Mouse (Mus musculus) gonadal fat pad, adult 2 months (tissue): ENCODE measurements around the gene Golph3. TPM values are rescaled to one million over a fixed set of nuclear protein-coding genes. Genes with fewer than 3 reads are reported as not detected.

Experiments
- DNase-seq: peaks from one replicate; pipeline ENCODE4 v3.0.0-alpha.2; 2012; ENCODE audit warnings: low read depth
- polyA plus RNA-seq: library from polyadenylated mRNA; depleted of rRNA; stranded (reverse); fragments of >200 nt; gene quantifications from 2 replicates; pipeline ENCODE4 v1.2.3, GENCODE M21; 2012; rRNA removed

Golph3 gene
- polyA plus RNA-seq, 1 experiment = 76.3 TPM

DNA sequence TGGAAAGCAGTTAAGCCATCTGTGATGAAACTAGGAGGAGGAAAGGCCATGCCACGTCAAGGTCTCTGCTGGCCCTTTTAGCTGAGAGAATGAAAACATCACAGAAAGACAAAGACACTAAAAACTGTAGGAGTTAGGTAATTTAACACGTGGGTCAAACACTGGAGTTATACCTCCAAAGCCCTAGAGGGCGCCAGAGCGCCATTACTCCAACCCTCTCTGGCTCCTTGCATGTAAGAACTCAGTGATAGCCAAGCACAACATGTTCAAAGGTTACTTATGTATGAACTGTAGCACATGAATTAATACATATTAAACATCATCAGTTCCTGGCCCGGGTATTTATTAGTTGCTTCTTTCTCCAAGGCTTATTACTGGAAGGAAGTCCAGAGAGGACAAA lies 59.3 kb downstream of the Golph3 start:
- no peak for DNase-seq

DNA sequence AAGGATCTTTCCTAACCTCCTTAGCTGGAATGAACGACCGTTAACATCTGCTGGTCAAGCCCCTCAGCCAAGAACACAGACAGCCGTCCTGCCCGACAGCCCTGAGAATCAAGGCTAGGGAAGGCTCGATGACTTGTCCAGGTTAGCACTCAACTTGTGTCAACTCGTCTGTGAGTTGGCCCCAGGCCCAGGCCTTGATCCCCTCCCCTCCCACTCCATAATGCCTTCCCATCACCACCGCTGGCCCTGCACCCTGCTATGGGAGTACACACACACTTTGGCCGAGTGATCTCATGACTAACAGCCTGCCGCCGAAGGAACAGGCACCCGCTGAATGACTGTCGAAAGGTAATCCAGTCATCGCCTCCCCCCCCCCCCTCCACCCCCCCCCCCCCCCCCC lies 63.4 kb downstream of the Golph3 start:
- DNase-seq = peak; percentile 47

DNA sequence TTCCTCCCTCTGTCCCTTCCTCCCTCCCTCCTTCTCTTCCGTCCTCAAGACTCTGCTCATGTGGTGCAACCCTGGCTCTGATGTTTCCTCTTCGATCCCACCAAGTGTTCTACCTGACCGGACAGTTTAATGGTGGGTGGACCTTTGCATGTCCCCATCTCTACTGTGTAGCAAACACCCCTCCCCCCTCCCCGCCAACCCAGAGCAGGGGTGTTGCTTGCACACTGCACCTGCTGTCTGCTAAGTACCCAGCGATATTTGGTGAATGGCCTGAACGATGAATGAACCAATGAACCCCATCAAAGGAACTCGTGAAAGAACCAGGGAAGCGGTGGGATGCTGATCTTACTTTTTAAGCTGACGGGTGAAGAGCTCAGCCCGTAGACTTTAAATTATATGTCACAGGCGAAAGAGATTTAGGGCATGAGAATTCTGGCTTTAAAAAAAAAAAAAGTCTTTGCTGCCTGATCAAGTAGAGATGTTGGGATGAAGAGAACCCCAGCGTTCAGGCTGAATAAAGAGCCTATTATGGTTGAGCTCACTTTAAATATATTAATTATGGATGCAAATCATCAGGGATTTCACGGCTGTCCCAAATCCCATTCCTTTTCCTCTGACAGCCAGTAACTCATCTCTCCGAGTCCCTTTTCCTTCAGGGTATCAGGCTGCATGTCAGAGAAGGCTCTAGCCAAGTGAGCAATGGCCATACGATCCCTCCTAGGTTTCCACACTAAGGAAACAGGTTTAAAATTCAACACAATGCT lies 67.7 kb downstream of the Golph3 start:
- no peak for DNase-seq

DNA sequence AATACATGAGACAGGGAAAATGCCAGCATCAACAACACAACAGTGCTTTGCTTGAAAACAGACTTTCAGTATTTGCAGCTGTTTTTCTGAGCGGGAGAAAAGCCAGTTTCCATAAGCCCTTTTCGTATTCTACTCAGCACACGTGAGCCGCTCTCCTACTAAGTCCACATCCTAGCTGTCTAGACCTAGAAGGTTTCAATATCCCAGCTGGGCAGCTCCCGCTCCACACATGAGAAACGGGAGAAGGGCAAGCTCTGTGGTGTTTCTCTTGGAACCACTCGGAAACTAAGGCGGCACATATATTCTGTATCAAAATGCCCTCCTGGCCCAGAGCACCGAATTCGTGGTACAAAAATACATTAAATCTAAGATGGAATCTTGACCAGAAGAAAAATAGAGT lies 73.5 kb downstream of the Golph3 start:
- DNase-seq = no peak

DNA sequence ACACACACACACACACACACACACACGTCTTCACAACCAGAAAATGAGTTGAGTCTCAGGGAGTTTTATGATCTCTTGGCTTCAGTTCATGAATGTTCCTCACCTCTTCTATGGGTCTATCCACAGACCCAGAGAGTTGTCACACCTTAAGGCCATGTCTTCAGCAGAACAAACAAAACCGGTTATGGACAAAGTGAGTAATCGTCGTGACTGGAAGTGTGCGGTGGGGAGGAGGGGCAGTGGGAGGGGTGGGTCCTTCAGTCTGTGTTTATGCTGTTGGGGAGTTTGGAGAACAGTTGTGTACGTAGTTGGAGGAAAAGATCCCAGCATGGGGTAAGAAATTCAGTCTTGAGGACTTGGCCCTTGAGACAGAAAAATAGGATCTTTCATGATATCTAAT lies 75.8 kb downstream of the Golph3 start:
- no peak for DNase-seq

Other genes starting within 250 kb of the Golph3 start
- gene Zfr, start 203.6 kb upstream of the Golph3 start, polyA plus RNA-seq = 98.9 and 124 TPM in 2 replicates
- 19.6 and 20.5 TPM in 2 replicates for gene Mtmr12, start 116.4 kb upstream of the Golph3 start, polyA plus RNA-seq
- gene 1810049J17Rik, start 449 bp downstream of the Golph3 start, polyA plus RNA-seq = 0.47 TPM in 1 of 2 replicates, not detected in the other